Mouse (Mus musculus) liver, adult 2 months (tissue): ENCODE measurements around the gene Relb. TPM values are rescaled to one million over a fixed set of nuclear protein-coding genes. Genes with fewer than 3 reads are reported as not detected.

Source experiments
- DNase-seq: peaks from one replicate; pipeline ENCODE4 v3.0.0-alpha.2; 2011; ENCODE audit warnings: low read depth, low spot score; ENCODE audit errors: extremely low read depth
- H3K27ac ChIP-seq: fragments of 200-500 bp; replicated peaks from 2 replicates; pipeline ENCODE4 v1.5.1; 2012; ENCODE audit warnings: low read depth, mild to moderate bottlenecking, control low read depth, inconsistent platforms, low read length; ENCODE audit not compliant: insufficient read depth
- H3K27me3 ChIP-seq: fragments of 200-500 bp; 2 replicates; pipeline ENCODE4 v1.6.1; 2012; ENCODE audit warnings: mild to moderate bottlenecking, moderate library complexity, low read length, inconsistent platforms; ENCODE audit not compliant: control insufficient read depth, insufficient read depth
- H3K36me3 ChIP-seq: fragments of 200-500 bp; 2 replicates; pipeline ENCODE4 v1.6.1; 2012; ENCODE audit warnings: low read length, inconsistent platforms; ENCODE audit not compliant: control insufficient read depth, insufficient read depth
- H3K4me1 ChIP-seq: fragments of 200-500 bp; 2 replicates; pipeline ENCODE4 v1.6.1; 2011; ENCODE audit warnings: low read length; ENCODE audit not compliant: control insufficient read depth, insufficient read depth
- H3K4me3 ChIP-seq: fragments of 200-500 bp; 2 replicates; pipeline ENCODE4 v1.5.1; 2011; ENCODE audit warnings: low read depth, mild to moderate bottlenecking, control low read depth, low read length, moderate library complexity; ENCODE audit not compliant: insufficient read depth
- H3K79me2 ChIP-seq: fragments of 200-500 bp; 2 replicates; pipeline ENCODE4 v1.6.1; 2012; ENCODE audit warnings: inconsistent platforms, mild to moderate bottlenecking, low read length, moderate library complexity; ENCODE audit not compliant: control insufficient read depth, insufficient read depth
- H3K9ac ChIP-seq: fragments of 200-500 bp; 2 replicates; pipeline ENCODE4 v1.6.1; 2012; ENCODE audit warnings: low read depth, mild to moderate bottlenecking, control low read depth, inconsistent platforms, low read length
- CTCF ChIP-seq: fragments of 200-500 bp; IDR thresholded peaks from 2 replicates; pipeline ENCODE4 v1.5.1; 2011; ENCODE audit warnings: low read depth, low read length, control low read depth
- POLR2A ChIP-seq: fragments of 200-500 bp; IDR thresholded peaks from 2 replicates; pipeline ENCODE4 v1.6.1; 2011; ENCODE audit warnings: low read length, control low read depth; ENCODE audit not compliant: insufficient read depth; ENCODE audit errors: extremely low read depth
- WGBS: fragments of 180-500 bp; shearing (Covaris S2); methylation state at CpG from one replicate; pipeline ENCODE4 v1.1.7; 2018; 5-methylcytosine and 5-hydroxymethylcytosine counted together
- polyA plus RNA-seq: library from polyadenylated mRNA; depleted of rRNA; stranded (reverse); fragments of >200 nt; gene quantifications from 2 replicates; pipeline ENCODE4 v1.2.3, GENCODE M21; 2012
- total RNA-seq: library from RNA; depleted of rRNA; stranded (reverse); fragments of >200 nt; gene quantifications from 2 replicates; pipeline ENCODE4 v1.2.3, GENCODE M21; 2014

The Relb gene
- total and polyA plus RNA-seq, 2 experiments, result 1.3 to 3.3 TPM

GRCm38 (mm10) chr7:19664455-19664954 lies 35.3 kb upstream of the Relb start:
- Histone ChIP-seq H3K27me3 (no peaks in the 10 kb centered on the region), H3K9ac (peak overlapping the region; percentile 93), H3K36me3 (no peaks in the 10 kb centered on the region), H3K4me1 (peaks cover 15% of the 10 kb centered on the region), H3K4me3 (peak overlapping the region; percentile 95), H3K27ac (peak overlapping the region; percentile 50), H3K79me2 (peaks cover 40% of the 10 kb centered on the region)
- under 1% methylated on average over 37 of the region's 37 CpGs for WGBS
- DNase-seq, result no peak
- TF ChIP-seq POLR2A (no peak), CTCF (no peak)

DNA sequence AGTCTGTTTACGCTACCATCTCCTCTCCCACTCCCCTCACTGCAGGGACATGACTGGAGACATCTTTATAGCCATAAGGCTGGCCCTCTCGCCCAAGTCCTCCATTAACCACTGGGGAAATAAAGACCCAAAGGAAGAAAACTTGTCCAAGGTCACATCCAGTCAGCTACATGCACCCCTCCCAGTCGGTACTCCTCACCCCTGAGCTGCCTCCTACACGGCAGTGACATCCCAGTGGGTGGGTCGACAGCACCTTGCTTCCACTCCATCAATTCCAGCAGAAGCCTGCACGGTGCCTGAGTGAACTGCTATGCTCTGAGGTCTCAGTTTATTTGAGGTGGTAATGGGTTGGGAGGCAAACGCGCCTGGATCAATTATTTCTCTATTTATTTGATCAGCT lies 34.7 kb upstream of the Relb start:
- Histone ChIP-seq H3K27ac (no peak overlapping the region), H3K36me3 (peaks cover 1% of the 10 kb centered on the region; the same call in 1 of the 2 replicates), H3K9ac (peak overlapping the region; percentile 93), H3K79me2 (peaks cover 40% of the 10 kb centered on the region), H3K4me3 (peak overlapping the region; percentile 95), H3K27me3 (no peaks in the 10 kb centered on the region), H3K4me1 (peaks cover 11% of the 10 kb centered on the region)
- TF ChIP-seq CTCF (no peak), POLR2A (no peak)
- 13% methylated on average over 8 of the region's 8 CpGs for WGBS
- DNase-seq, result no peak

DNA sequence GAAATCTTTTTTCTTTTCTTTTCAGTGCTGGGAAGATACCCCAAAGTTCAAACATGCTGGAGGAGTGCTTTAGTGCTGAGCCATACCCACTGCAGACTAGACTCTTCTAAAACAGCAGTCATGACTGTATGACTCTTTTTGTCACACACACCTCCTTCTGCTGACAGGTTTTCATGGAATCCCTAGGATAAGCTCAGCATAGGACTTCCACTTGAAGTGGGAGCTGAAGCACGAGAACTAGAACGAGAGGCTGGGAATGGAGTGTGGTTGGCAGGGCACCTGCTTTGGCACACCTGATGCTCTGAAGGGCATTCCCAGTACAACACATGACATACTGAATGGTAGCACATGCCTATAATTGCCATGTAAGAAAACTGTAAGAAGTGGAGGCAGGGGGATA lies 23.4 kb upstream of the Relb start:
- no peak for DNase-seq
- H3K27me3 ChIP-seq, result no peaks in the 10 kb centered on the region
- peaks cover 25% of the 10 kb centered on the region; the same call in 1 of the 2 replicates for H3K36me3 ChIP-seq
- H3K27ac ChIP-seq, result no peak overlapping the region
- H3K79me2 ChIP-seq, result peaks cover 7% of the 10 kb centered on the region; the same call in 1 of the 2 replicates
- H3K9ac ChIP-seq, result no peak overlapping the region
- 92% methylated on average over 2 of the region's 2 CpGs for WGBS
- H3K4me3 ChIP-seq, result no peak overlapping the region
- H3K4me1 ChIP-seq, result no peaks in the 10 kb centered on the region
- TF ChIP-seq CTCF (no peak), POLR2A (no peak)

DNA sequence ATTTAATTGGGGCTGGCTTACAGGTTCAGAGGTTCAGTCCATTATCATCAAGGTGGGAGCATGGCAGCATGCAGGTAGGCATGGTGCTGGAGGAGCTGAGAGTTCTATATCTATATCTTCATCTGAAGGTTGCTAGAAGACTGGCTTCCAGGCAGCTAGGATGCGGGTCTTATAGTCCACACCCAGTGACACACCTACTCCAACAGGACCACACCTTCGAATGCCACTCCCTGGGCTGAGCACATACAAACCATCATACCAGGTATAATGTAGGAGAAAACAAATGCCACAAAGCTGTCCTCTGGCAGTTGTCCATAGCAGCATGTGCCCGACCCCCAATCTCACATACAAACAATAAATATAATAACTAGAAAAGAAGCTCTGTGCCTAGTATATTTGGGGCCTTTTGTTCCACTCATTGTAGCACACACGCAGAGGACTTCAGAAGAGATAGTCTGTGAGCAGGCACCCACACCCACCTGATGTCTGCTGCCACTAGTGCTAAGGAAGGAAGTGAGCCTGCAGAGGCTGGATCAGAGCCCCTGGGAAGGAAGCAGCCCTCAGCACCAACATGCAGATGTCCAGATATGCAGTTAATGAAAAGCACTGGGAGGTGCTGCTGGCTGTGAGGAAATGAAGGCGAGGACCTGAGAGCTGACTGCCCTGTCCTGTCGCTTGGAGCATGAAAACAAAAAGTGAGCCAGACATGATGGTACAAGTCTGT lies 22.0 kb upstream of the Relb start:
- Histone ChIP-seq H3K79me2 (peaks cover 7% of the 10 kb centered on the region; the same call in 1 of the 2 replicates), H3K27me3 (no peaks in the 10 kb centered on the region), H3K36me3 (peaks cover 25% of the 10 kb centered on the region; the same call in 1 of the 2 replicates), H3K4me1 (no peaks in the 10 kb centered on the region), H3K9ac (no peak overlapping the region), H3K4me3 (no peak overlapping the region), H3K27ac (no peak overlapping the region)
- WGBS, result 83% methylated on average over 6 of the region's 6 CpGs
- DNase-seq, result no peak
- no peak for TF ChIP-seq POLR2A
- TF ChIP-seq CTCF, result no peak

GRCm38 (mm10) chr7:19641223-19641622 lies 12.0 kb upstream of the Relb start:
- peaks cover 20% of the 10 kb centered on the region for H3K36me3 ChIP-seq

DNA sequence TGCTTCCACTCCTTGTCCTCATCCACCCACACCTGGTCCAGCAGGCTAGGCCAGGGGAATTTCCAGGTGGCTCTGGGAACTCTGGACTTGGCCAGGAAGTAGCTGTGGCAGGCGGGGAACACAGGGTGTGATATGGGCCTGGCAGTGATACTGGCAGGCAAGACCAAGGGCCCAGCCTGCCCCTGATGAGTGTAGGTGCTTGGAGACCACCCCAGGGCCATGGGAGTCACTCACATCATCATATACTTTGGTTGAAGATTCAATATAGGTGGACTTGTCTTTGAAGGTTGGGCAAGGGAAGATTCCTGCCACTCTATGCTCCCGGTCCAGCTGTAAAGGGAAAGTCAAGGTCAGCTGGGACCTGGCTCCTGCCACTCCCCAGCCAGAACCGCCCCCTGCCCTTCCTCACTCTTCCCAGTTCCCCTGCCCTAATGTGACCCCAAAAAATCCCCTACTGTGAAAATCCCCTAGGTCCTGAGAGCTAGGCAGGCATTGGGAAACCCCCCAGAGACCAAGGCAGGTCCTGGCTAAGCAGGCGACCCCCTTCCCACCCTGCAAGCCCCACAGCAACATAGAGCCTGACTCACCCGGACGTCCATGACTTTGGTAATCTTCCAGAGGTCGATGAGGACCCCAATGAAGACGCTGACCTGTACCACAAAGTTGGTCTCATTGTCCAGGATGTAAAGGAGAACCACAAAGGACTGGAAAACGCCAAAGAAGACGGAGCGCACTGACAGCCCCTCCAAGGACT lies 6.0 kb upstream of the Relb start:
- Histone ChIP-seq H3K79me2 (no peaks in the 10 kb centered on the region), H3K9ac (no peak overlapping the region), H3K27me3 (no peaks in the 10 kb centered on the region), H3K4me3 (no peak overlapping the region), H3K27ac (no peak overlapping the region), H3K4me1 (no peaks in the 10 kb centered on the region), H3K36me3 (peaks cover 5% of the 10 kb centered on the region)
- TF ChIP-seq POLR2A, result no peak
- no peak for TF ChIP-seq CTCF
- DNase-seq, result no peak
- WGBS, result 78% methylated on average over 11 of the region's 11 CpGs

More at GRCm38 (mm10) chr7:19641223-19641622, 12.0 kb upstream of the Relb start:
- WGBS, result 96% methylated on average over 4 of the region's 4 CpGs
- no peak overlapping the region for H3K27ac ChIP-seq
- TF ChIP-seq CTCF (no peak), POLR2A (no peak)
- DNase-seq, result no peak
- H3K27me3 ChIP-seq, result no peaks in the 10 kb centered on the region
- no peaks in the 10 kb centered on the region for H3K4me1 ChIP-seq
- H3K4me3 ChIP-seq, result no peak overlapping the region
- H3K79me2 ChIP-seq, result no peaks in the 10 kb centered on the region
- H3K9ac ChIP-seq, result no peak overlapping the region
